Mouse (Mus musculus) kidney, adult 11 months (tissue): ENCODE results near the gene Sumo2.
"Not testable (repeated sequence)": the region's sequence is repeated elsewhere in the genome, so short reads cannot be mapped to it uniquely, and the experiment has no call there.

ENCODE experiments used
- DNase-seq: peaks from one replicate; pipeline ENCODE4 v3.0.0; 2022

Sumo2 gene

GRCm38 (mm10) chr11:115518693-115519092 is 17.4 kb downstream of the Sumo2 start:
- DNase-seq, result no peak

- no peak for DNase-seq
These were observed 19.1 kb downstream of the Sumo2 start for GRCm38 (mm10) chr11:115516942-115517341.

GRCm38 (mm10) chr11:115515021-115515420 is 21.1 kb downstream of the Sumo2 start:
- DNase-seq, result no peak

GRCm38 (mm10) chr11:115514238-115514663 is 21.8 kb downstream of the Sumo2 start, which contains the start of gene Jpt1:
Gene Jpt1, minus strand, starts transcription at chr11:115514387.
- peak; percentile 97 for DNase-seq

- peak; percentile 33 for DNase-seq
These were observed 22.5 kb downstream of the Sumo2 start for GRCm38 (mm10) chr11:115513271-115514237.

- no peak for DNase-seq
These were observed 23.5 kb downstream of the Sumo2 start for GRCm38 (mm10) chr11:115512407-115513183.

GRCm38 (mm10) chr11:115512004-115512403 is 24.1 kb downstream of the Sumo2 start:
- no peak for DNase-seq

GRCm38 (mm10) chr11:115511121-115511520 is 25.0 kb downstream of the Sumo2 start:
- DNase-seq, result no peak

- no peak for DNase-seq
These were observed 25.6 kb downstream of the Sumo2 start for GRCm38 (mm10) chr11:115510507-115510888.

- DNase-seq, result no peak
These were observed 26.1 kb downstream of the Sumo2 start for GRCm38 (mm10) chr11:115509773-115510506.

- no peak for DNase-seq
These were observed 28.0 kb downstream of the Sumo2 start for GRCm38 (mm10) chr11:115508061-115508460.

GRCm38 (mm10) chr11:115506586-115506985 is 29.5 kb downstream of the Sumo2 start:
- DNase-seq, result no peak

- DNase-seq, result no peak
These were observed 33.4 kb downstream of the Sumo2 start for GRCm38 (mm10) chr11:115502636-115503035.

- DNase-seq, result not testable (repeated sequence)
These were observed 39.5 kb downstream of the Sumo2 start for GRCm38 (mm10) chr11:115496559-115496958.

- DNase-seq, result no peak
These were observed 43.7 kb downstream of the Sumo2 start for GRCm38 (mm10) chr11:115492387-115492786.

GRCm38 (mm10) chr11:115491356-115492083 is 44.6 kb downstream of the Sumo2 start, which contains the start of gene Nt5c:
Gene Nt5c, minus strand, starts transcription at chr11:115491862.
- peak; percentile 79 for DNase-seq

GRCm38 (mm10) chr11:115490441-115491355 is 45.4 kb downstream of the Sumo2 start:
- DNase-seq, result no peak

- no peak for DNase-seq
These were observed 47.4 kb downstream of the Sumo2 start for GRCm38 (mm10) chr11:115488551-115489104.

GRCm38 (mm10) chr11:115485155-115485554 is 50.9 kb downstream of the Sumo2 start:
- no peak for DNase-seq

- DNase-seq, result peak; percentile 51
These were observed 52.4 kb downstream of the Sumo2 start for GRCm38 (mm10) chr11:115483726-115484125.

- DNase-seq, result no peak
These were observed 52.8 kb downstream of the Sumo2 start for GRCm38 (mm10) chr11:115483278-115483677.
